Mouse (Mus musculus): ENCODE data around the gene Sf3b6.
"Not testable (repeated sequence)": the region's sequence is repeated elsewhere in the genome, so short reads cannot be mapped to it uniquely, and the experiment has no call there.

The Sf3b6 gene

GRCm38 (mm10) chr12:4817361-4818101, at the start of gene Sf3b6:
Gene Sf3b6 (plus strand): TSS chr12:4817544.
- peak; percentile 97 for DNase-seq

- peak; percentile 95 for DNase-seq
Observed at GRCm38 (mm10) chr12:4768492-4769332, 48.6 kb upstream of the Sf3b6 start, which contains the start of the genes Pfn4 and Fam228b. Gene Pfn4 (plus strand): TSS chr12:4769022. Gene Fam228b (minus strand): TSS chr12:4769267.

- no peak for DNase-seq
Observed at GRCm38 (mm10) chr12:4769333-4769723, 48.0 kb upstream of the Sf3b6 start.

- no peak for DNase-seq
Observed at GRCm38 (mm10) chr12:4774895-4775587, 42.3 kb upstream of the Sf3b6 start.

GRCm38 (mm10) chr12:4775588-4775949, 41.8 kb upstream of the Sf3b6 start:
- DNase-seq, result no peak

- no peak for DNase-seq
Observed at GRCm38 (mm10) chr12:4777734-4778133, 39.6 kb upstream of the Sf3b6 start.

- DNase-seq, result no peak
Observed at GRCm38 (mm10) chr12:4780245-4780644, 37.1 kb upstream of the Sf3b6 start.

GRCm38 (mm10) chr12:4781270-4781669, 36.1 kb upstream of the Sf3b6 start:
- no peak for DNase-seq

- DNase-seq, result peak; percentile 37
Observed at GRCm38 (mm10) chr12:4781725-4782404, 35.5 kb upstream of the Sf3b6 start.

- DNase-seq, result no peak
Observed at GRCm38 (mm10) chr12:4783598-4783997, 33.7 kb upstream of the Sf3b6 start.

GRCm38 (mm10) chr12:4784466-4784865, 32.9 kb upstream of the Sf3b6 start:
- no peak for DNase-seq

GRCm38 (mm10) chr12:4788128-4788527, 29.2 kb upstream of the Sf3b6 start:
- DNase-seq, result not testable (repeated sequence)

- DNase-seq, result no peak
Observed at GRCm38 (mm10) chr12:4793718-4794117, 23.6 kb upstream of the Sf3b6 start.

GRCm38 (mm10) chr12:4797471-4797870, 19.9 kb upstream of the Sf3b6 start:
- not testable (repeated sequence) for DNase-seq

- DNase-seq, result no peak
Observed at GRCm38 (mm10) chr12:4811036-4811435, 6.3 kb upstream of the Sf3b6 start.

- DNase-seq, result no peak
Observed at GRCm38 (mm10) chr12:4811705-4812104, 5.6 kb upstream of the Sf3b6 start.

GRCm38 (mm10) chr12:4813636-4814035, 3.7 kb upstream of the Sf3b6 start:
- no peak for DNase-seq

GRCm38 (mm10) chr12:4816680-4817360, 524 bp upstream of the Sf3b6 start:
- no peak for DNase-seq

- DNase-seq, result no peak
Observed at GRCm38 (mm10) chr12:4827256-4827655, 9.9 kb downstream of the Sf3b6 start.

- no peak for DNase-seq
Observed at GRCm38 (mm10) chr12:4836959-4837358, 19.6 kb downstream of the Sf3b6 start.

GRCm38 (mm10) chr12:4840010-4840409, 22.7 kb downstream of the Sf3b6 start:
- no peak for DNase-seq

- DNase-seq, result peak; percentile 59
Observed at GRCm38 (mm10) chr12:4840741-4841140, 23.4 kb downstream of the Sf3b6 start.

Measured in cerebellum, adult 11-12 months (tissue).